ENCODE assay signal across 8 mouse cellular contexts in genomic region chr11:61957296-61957813, GRCm38 (mm10). TPM values are rescaled to one million over a fixed set of nuclear protein-coding genes. Genes with fewer than 3 reads are reported as not detected.
DNase-seq lines count a peak whose midpoint lies in the region; ATAC-seq and TF ChIP-seq lines count a peak whose summit lies in the region.

No protein-coding gene starts in this region.

- no peak for ATAC-seq in lung, embryonic 15.5 days (ENCODE audit: borderline replicate concordance, extremely low read depth, low FRiP score, low TSS enrichment)
- ATAC-seq in embryonic facial prominence, embryonic 12.5 days (ENCODE audit: insufficient number of reproducible peaks, insufficient read depth, low FRiP score, low TSS enrichment), result no peak
- no peak for ATAC-seq in intestine, embryonic 14.5 days (replicated peaks; ENCODE audit: low FRiP score, low TSS enrichment, low read depth)
- ATAC-seq in midbrain, embryonic 16.5 days, result peak; percentile 44; the same call in 1 of the 2 replicates

- peaks cover 9% of the 10 kb centered on the region for H3K4me1 ChIP-seq in lung, embryonic 15.5 days
- no peaks in the 10 kb centered on the region; the same call in 1 of the 2 replicates for H3K4me1 ChIP-seq in bone marrow, adult 2 months (ENCODE audit: control insufficient read depth, insufficient read depth, low read length)
- 0 out of 2 replicates have a peak, but pooled peaks cover 2% of the 10 kb centered on the region for H3K4me1 ChIP-seq in embryonic facial prominence, embryonic 12.5 days
- no peaks in the 10 kb centered on the region; the same call in 1 of the 2 replicates for H3K4me1 ChIP-seq in intestine, embryonic 14.5 days (replicated peaks; ENCODE audit: control insufficient read depth, insufficient read depth, low read length)
- peaks cover 3% of the 10 kb centered on the region; the same call in 1 of the 2 replicates for H3K4me1 ChIP-seq in midbrain, embryonic 16.5 days (ENCODE audit: control insufficient read depth, insufficient read depth, low read length)

- H3K36me3 ChIP-seq in lung, embryonic 15.5 days, result no peaks in the 10 kb centered on the region
- H3K36me3 ChIP-seq in embryonic facial prominence, embryonic 12.5 days, result no peaks in the 10 kb centered on the region
- H3K36me3 ChIP-seq in intestine, embryonic 14.5 days (ENCODE audit: control insufficient read depth, insufficient read depth, low read length), result no peaks in the 10 kb centered on the region
- H3K36me3 ChIP-seq in midbrain, embryonic 16.5 days (ENCODE audit: control insufficient read depth, insufficient read depth, low read length), result no peaks in the 10 kb centered on the region

- no peaks in the 10 kb centered on the region for H3K9me3 ChIP-seq in lung, embryonic 15.5 days
- H3K9me3 ChIP-seq in embryonic facial prominence, embryonic 12.5 days, result no peaks in the 10 kb centered on the region
- H3K9me3 ChIP-seq in intestine, embryonic 14.5 days (ENCODE audit: control insufficient read depth, low read length), result no peaks in the 10 kb centered on the region
- no peaks in the 10 kb centered on the region for H3K9me3 ChIP-seq in midbrain, embryonic 16.5 days (replicated peaks; ENCODE audit: control insufficient read depth, low read length, poor library complexity, severe bottlenecking)

- no peak for DNase-seq in lung, postnatal 4 days
- DNase-seq in intestine, embryonic 14.5 days (ENCODE audit: low spot score), result peak; percentile 65
- no peak for DNase-seq in adrenal gland, adult 18-20 months (ENCODE audit: low spot score in 2 of 2)
- DNase-seq in gastrocnemius, adult 18-20 months (ENCODE audit: low spot score), result no peak

- H3K4me2 ChIP-seq in lung, embryonic 15.5 days, result peak overlapping the region; percentile 98
- H3K4me2 ChIP-seq in embryonic facial prominence, embryonic 12.5 days (replicated peaks), result peak overlapping the region; percentile 99
- peak overlapping the region; percentile 89 for H3K4me2 ChIP-seq in intestine, embryonic 14.5 days (ENCODE audit: low read length)
- H3K4me2 ChIP-seq in midbrain, embryonic 16.5 days (ENCODE audit: low read length), result peak overlapping the region; percentile 99

- H3K27me3 ChIP-seq in lung, embryonic 15.5 days, result peaks cover 24% of the 10 kb centered on the region
- peaks cover 18% of the 10 kb centered on the region for H3K27me3 ChIP-seq in embryonic facial prominence, embryonic 12.5 days
- H3K27me3 ChIP-seq in intestine, embryonic 14.5 days (replicated peaks; ENCODE audit: control insufficient read depth, insufficient read depth, low read length), result peaks cover 26% of the 10 kb centered on the region; the same call in 1 of the 2 replicates
- no peaks in the 10 kb centered on the region for H3K27me3 ChIP-seq in midbrain, embryonic 16.5 days (ENCODE audit: control insufficient read depth, insufficient read depth, low read depth, low read length)

- no peak overlapping the region for H3K9ac ChIP-seq in lung, embryonic 15.5 days
- peak overlapping the region; percentile 52; the same call in 1 of the 2 replicates for H3K9ac ChIP-seq in embryonic facial prominence, embryonic 12.5 days
- 0 out of 2 replicates have a peak overlapping the region, but pooled peaks have one; percentile 14 for H3K9ac ChIP-seq in intestine, embryonic 14.5 days (ENCODE audit: low read length)
- peak overlapping the region; percentile 71 for H3K9ac ChIP-seq in midbrain, embryonic 16.5 days (ENCODE audit: low read depth, low read length)

- H3K4me3 ChIP-seq in lung, embryonic 15.5 days, result peak overlapping the region; percentile 58
- H3K4me3 ChIP-seq in bone marrow, adult 2 months (replicated peaks; ENCODE audit: control insufficient read depth, low read depth, low read length), result peak overlapping the region; percentile 75
- H3K4me3 ChIP-seq in embryonic facial prominence, embryonic 12.5 days, result peak overlapping the region; percentile 63
- H3K4me3 ChIP-seq in intestine, embryonic 14.5 days (ENCODE audit: low read depth, low read length), result peak overlapping the region; percentile 49
- peak overlapping the region; percentile 72 for H3K4me3 ChIP-seq in midbrain, embryonic 16.5 days (ENCODE audit: low read depth, low read length)

- H3K27ac ChIP-seq in lung, embryonic 15.5 days, result no peak overlapping the region
- peak overlapping the region; percentile 92 for H3K27ac ChIP-seq in bone marrow, adult 2 months (ENCODE audit: control insufficient read depth, insufficient read depth, low read depth, low read length, poor library complexity)
- H3K27ac ChIP-seq in embryonic facial prominence, embryonic 12.5 days, result no peak overlapping the region
- no peak overlapping the region for H3K27ac ChIP-seq in intestine, embryonic 14.5 days (ENCODE audit: low read depth)
- no peak overlapping the region; the same call in 1 of the 2 replicates for H3K27ac ChIP-seq in midbrain, embryonic 16.5 days (ENCODE audit: low read length)

- no peak for TF ChIP-seq CTCF in bone marrow, adult 2 months (IDR thresholded peaks at IDR 0.05; ENCODE audit: control insufficient read depth, insufficient read depth, low read length)

- TF ChIP-seq POLR2A in bone marrow, adult 2 months (IDR thresholded peaks at IDR 0.05; ENCODE audit: borderline replicate concordance, control insufficient read depth, low read depth, low read length), result no peak

- whole genome bisulfite sequencing in lung, embryonic 15.5 days, result 3% methylated on average over 25 of the region's 25 CpGs
- 3% methylated on average over 25 of the region's 25 CpGs for WGBS in bone marrow, adult 2 months
- WGBS in embryonic facial prominence, embryonic 12.5 days, result 5% methylated on average over 25 of the region's 25 CpGs
- WGBS in intestine, embryonic 14.5 days, result 6% methylated on average over 25 of the region's 25 CpGs
- 3% methylated on average over 25 of the region's 25 CpGs for WGBS in midbrain, embryonic 16.5 days

RNA-seq across cellular contexts. Expression of gene Specc1, which starts 0.8 kb away (rescaled TPM):
- 10.7 and 12.0 TPM in 2 replicates for polyA plus RNA-seq in lung, embryonic 15.5 days (2015; fragmentation: Nextera tagmentation; extraction: Ambion mirVana)
- 69.9 and 73.8 TPM in 2 replicates for polyA plus RNA-seq in bone marrow, adult 2 months (2011; ENCODE audit: insufficient read depth, insufficient read length, low replicate concordance, missing spikeins)
- polyA plus RNA-seq in embryonic facial prominence, embryonic 12.5 days (2016; fragmentation: Nextera tagmentation; extraction: Ambion mirVana), result 15.8 and 16.8 TPM in 2 replicates
- polyA plus RNA-seq in intestine, embryonic 14.5 days (2014; fragmentation: Nextera tagmentation; extraction: Ambion mirVana), result 10.5 and 12.1 TPM in 2 replicates
- 8.0 and 9.9 TPM in 2 replicates for polyA plus RNA-seq in midbrain, embryonic 16.5 days (2015; fragmentation: Nextera tagmentation; extraction: Ambion mirVana)
- total RNA-seq in adrenal gland, adult 18-20 months (2021), result 1 to 10 TPM; 4.4 to 6.3 TPM
- 1 to 10 TPM in 1 of 2 experiments, under 1 TPM in 1; 0.98 to 2.3 TPM for total RNA-seq in gastrocnemius, adult 18-20 months (2021)

RNA-seq across cellular contexts. Expression of gene Akap10, which starts 27.3 kb away (rescaled TPM):
- 14.8 and 17.7 TPM in 2 replicates for polyA plus RNA-seq in lung, embryonic 15.5 days (2015; fragmentation: Nextera tagmentation; extraction: Ambion mirVana)
- 7.2 and 25.6 TPM in 2 replicates for polyA plus RNA-seq in bone marrow, adult 2 months (2011; ENCODE audit: insufficient read depth, insufficient read length, low replicate concordance, missing spikeins)
- polyA plus RNA-seq in embryonic facial prominence, embryonic 12.5 days (2016; fragmentation: Nextera tagmentation; extraction: Ambion mirVana), result 20.8 and 22.2 TPM in 2 replicates
- 17.8 and 18.2 TPM in 2 replicates for polyA plus RNA-seq in intestine, embryonic 14.5 days (2014; fragmentation: Nextera tagmentation; extraction: Ambion mirVana)
- polyA plus RNA-seq in midbrain, embryonic 16.5 days (2015; fragmentation: Nextera tagmentation; extraction: Ambion mirVana), result 10.3 and 12.2 TPM in 2 replicates
- total RNA-seq in adrenal gland, adult 18-20 months (2021), result 10 to 100 TPM; 25.3 to 26.0 TPM
- total RNA-seq in gastrocnemius, adult 18-20 months (2021), result 1 to 10 TPM; 7.6 to 9.0 TPM
